Mouse (Mus musculus) hindbrain, embryonic 14.5 days (tissue): ENCODE results near the gene Mapk1. TPM values are rescaled to one million over a fixed set of nuclear protein-coding genes. Genes with fewer than 3 reads are reported as not detected.
A peak's percentile ranks its signal among the peaks of the same experiment; 100 is the strongest.

Experiments
- ATAC-seq: fragments of 200-750 bp; cut with Nextera tagmentation; 2 replicates; pipeline ENCODE4 v1.8.0; 2017; ENCODE audit warnings: moderate number of reproducible peaks, mild to moderate bottlenecking, moderate TSS enrichment, moderate library complexity; ENCODE audit not compliant: low FRiP score
- DNase-seq: peaks from one replicate; pipeline ENCODE4 v3.0.0-alpha.2; 2015; ENCODE audit warnings: low spot score
- H3K27ac ChIP-seq: fragments of 300-500 bp; sonication (generic); 2 replicates; pipeline ENCODE4 v1.5.1; 2014; ENCODE audit warnings: mild to moderate bottlenecking, moderate library complexity
- H3K27me3 ChIP-seq: fragments of 300-500 bp; sonication (generic); 2 replicates; pipeline ENCODE4 v1.6.1; 2014; ENCODE audit warnings: mild to moderate bottlenecking, low read length, mixed read lengths; ENCODE audit not compliant: control insufficient read depth, insufficient read depth
- H3K36me3 ChIP-seq: fragments of 300-500 bp; sonication (generic); replicated peaks from 2 replicates; pipeline ENCODE4 v1.6.1; 2014; ENCODE audit not compliant: control insufficient read depth, insufficient read depth
- H3K4me1 ChIP-seq: fragments of 300-500 bp; sonication (generic); replicated peaks from 2 replicates; pipeline ENCODE4 v1.6.1; 2014; ENCODE audit warnings: antibody characterized with exemption, low read length, mixed read lengths; ENCODE audit not compliant: control insufficient read depth, insufficient read depth
- H3K4me2 ChIP-seq: fragments of 300-500 bp; sonication (generic); replicated peaks from 2 replicates; pipeline ENCODE4 v1.6.1; 2014; ENCODE audit warnings: mild to moderate bottlenecking, moderate library complexity
- H3K4me3 ChIP-seq: fragments of 300-500 bp; sonication (generic); replicated peaks from 2 replicates; pipeline ENCODE4 v1.5.1; 2014; ENCODE audit warnings: mild to moderate bottlenecking, low read length
- H3K9ac ChIP-seq: fragments of 300-500 bp; sonication (generic); 2 replicates; pipeline ENCODE4 v1.6.1; 2014
- H3K9me3 ChIP-seq: fragments of 300-500 bp; sonication (generic); 2 replicates; pipeline ENCODE4 v1.6.1; 2016; ENCODE audit warnings: low read length; ENCODE audit not compliant: control insufficient read depth
- WGBS: fragments of 180-500 bp; shearing (Covaris S2); extraction: QIAGEN DNeasy Blood & Tissue Kit; methylation state at CpG from one replicate; pipeline ENCODE4 v1.1.7; 2014; 5-methylcytosine and 5-hydroxymethylcytosine counted together
- polyA plus RNA-seq: library from polyadenylated mRNA; unstranded; fragments of >200 nt; fragmentation: Nextera tagmentation; extraction: Ambion mirVana; gene quantifications from 2 replicates; pipeline ENCODE4 v1.2.1, GENCODE M21; 2014

Gene Mapk1
- 223 and 236 TPM in 2 replicates for polyA plus RNA-seq

GRCm38 (mm10) chr16:16983131-16983533 is at the start of gene Mapk1:
Gene Mapk1 (plus strand): TSS chr16:16983382.
- H3K9me3 ChIP-seq: no peaks in the 10 kb centered on the region
- peaks cover 19% of the 10 kb centered on the region for H3K4me1 ChIP-seq
- H3K27ac ChIP-seq: peak within 1 kb of the TSS; percentile 95
- peak within 1 kb of the TSS; percentile 89 for H3K4me2 ChIP-seq
- ATAC-seq: peak; percentile 98
- WGBS: 1% methylated on average over 35 of the region's 35 CpGs
- no peaks in the 10 kb centered on the region for H3K36me3 ChIP-seq
- peak within 1 kb of the TSS; percentile 99 for H3K4me3 ChIP-seq
- DNase-seq: peak; percentile 96
- peak within 1 kb of the TSS; percentile 92 for H3K9ac ChIP-seq
- H3K27me3 ChIP-seq: no peaks in the 10 kb centered on the region

DNA sequence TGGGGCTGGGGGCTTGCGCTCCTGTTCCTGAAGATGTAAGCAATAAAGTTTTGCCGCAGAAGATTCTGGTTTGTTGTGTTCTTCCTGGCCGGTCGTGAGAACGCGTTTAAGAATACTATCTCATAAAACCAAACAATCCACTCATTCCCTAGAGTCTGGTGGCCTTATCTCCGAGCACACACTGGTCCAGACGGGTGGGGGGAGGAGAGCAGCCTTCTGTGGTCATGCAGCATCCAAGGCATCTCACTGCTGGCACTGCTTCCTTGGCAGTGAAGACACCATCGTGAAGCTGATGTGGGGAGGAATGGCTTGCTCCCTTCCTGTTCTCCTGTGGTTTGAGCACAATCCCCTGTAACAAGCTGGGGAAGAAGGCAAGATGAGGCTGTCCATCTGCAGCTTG is 43.6 kb upstream of the Mapk1 start:
- no peak for DNase-seq
- Histone ChIP-seq H3K27me3 (no peaks in the 10 kb centered on the region), H3K9ac (no peak overlapping the region), H3K4me1 (no peaks in the 10 kb centered on the region), H3K36me3 (no peaks in the 10 kb centered on the region), H3K9me3 (no peaks in the 10 kb centered on the region), H3K27ac (no peak overlapping the region), H3K4me3 (no peak overlapping the region), H3K4me2 (no peak overlapping the region)
- no peak for ATAC-seq
- 96% methylated on average over 9 of the region's 9 CpGs for WGBS

GRCm38 (mm10) chr16:16941078-16941477 is 42.1 kb upstream of the Mapk1 start:
- Histone ChIP-seq H3K36me3 (no peaks in the 10 kb centered on the region), H3K9ac (no peak overlapping the region), H3K4me3 (no peak overlapping the region), H3K4me2 (no peak overlapping the region), H3K27ac (no peak overlapping the region), H3K27me3 (no peaks in the 10 kb centered on the region), H3K9me3 (no peaks in the 10 kb centered on the region), H3K4me1 (no peaks in the 10 kb centered on the region)
- 95% methylated on average over 2 of the region's 2 CpGs for WGBS
- DNase-seq (no peak), ATAC-seq (no peak; the same call in 1 of the 2 replicates)

DNA sequence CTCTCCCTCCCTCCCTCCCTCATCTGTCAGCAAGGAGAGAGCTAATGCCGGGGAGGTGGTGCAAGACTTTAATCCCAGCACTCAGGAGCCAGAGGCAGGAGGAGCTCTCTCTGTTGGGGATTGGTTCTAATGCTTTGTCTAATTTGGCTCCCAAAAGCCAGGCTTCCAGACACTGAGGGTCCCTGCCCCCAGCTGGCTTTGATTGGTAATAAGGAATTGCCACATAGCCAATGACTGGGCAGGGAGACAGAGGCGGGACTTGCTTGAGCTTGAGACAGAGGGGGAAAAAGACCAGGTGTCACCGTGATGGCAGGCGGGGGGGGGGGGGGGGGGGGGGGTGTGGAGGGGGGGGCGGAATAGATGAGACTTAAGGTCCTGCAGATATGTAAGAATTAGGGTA is 24.6 kb upstream of the Mapk1 start:
- no peak for DNase-seq
- Histone ChIP-seq H3K4me3 (no peak overlapping the region), H3K27me3 (no peaks in the 10 kb centered on the region), H3K9me3 (no peaks in the 10 kb centered on the region), H3K9ac (no peak overlapping the region), H3K4me1 (no peaks in the 10 kb centered on the region), H3K36me3 (no peaks in the 10 kb centered on the region), H3K27ac (no peak overlapping the region), H3K4me2 (no peak overlapping the region)
- no peak for ATAC-seq
- WGBS: 39% methylated on average over 2 of the region's 5 CpGs

GRCm38 (mm10) chr16:16959907-16960306 is 23.3 kb upstream of the Mapk1 start:
- 86% methylated on average over 6 of the region's 6 CpGs for WGBS
- Histone ChIP-seq H3K9me3 (no peaks in the 10 kb centered on the region), H3K27ac (no peak overlapping the region), H3K4me2 (no peak overlapping the region), H3K36me3 (no peaks in the 10 kb centered on the region), H3K27me3 (no peaks in the 10 kb centered on the region), H3K4me3 (no peak overlapping the region), H3K9ac (no peak overlapping the region), H3K4me1 (no peaks in the 10 kb centered on the region)
- DNase-seq: no peak
- no peak for ATAC-seq

DNA sequence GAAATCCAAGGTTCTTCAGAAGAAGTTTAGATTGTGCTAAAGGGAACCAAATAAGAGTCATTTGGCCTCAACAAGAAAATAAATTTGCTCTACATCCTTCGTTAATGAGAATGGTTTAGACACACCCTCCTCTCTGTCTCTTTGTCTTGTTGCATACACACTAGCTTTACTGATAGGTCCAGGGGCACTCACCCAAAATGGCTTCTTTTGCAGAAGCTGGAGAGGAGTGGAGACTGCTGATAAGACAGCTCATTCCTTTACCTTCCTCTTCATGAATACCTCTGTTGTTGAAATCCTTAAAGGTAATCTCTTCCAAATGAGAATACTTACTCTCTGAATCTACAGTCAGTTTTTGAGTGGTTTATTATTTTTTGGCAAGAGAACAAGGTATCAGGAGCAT is 18.0 kb upstream of the Mapk1 start:
- H3K27ac ChIP-seq: no peak overlapping the region
- no peak for DNase-seq
- ATAC-seq: no peak
- 60% methylated on average over 1 of the region's 1 CpGs for WGBS
- no peaks in the 10 kb centered on the region for H3K9me3 ChIP-seq
- no peaks in the 10 kb centered on the region for H3K27me3 ChIP-seq
- no peaks in the 10 kb centered on the region for H3K4me1 ChIP-seq
- no peak overlapping the region for H3K4me3 ChIP-seq
- no peak overlapping the region for H3K9ac ChIP-seq
- H3K4me2 ChIP-seq: no peak overlapping the region
- no peaks in the 10 kb centered on the region for H3K36me3 ChIP-seq

GRCm38 (mm10) chr16:16966290-16966689 is 16.9 kb upstream of the Mapk1 start:
- no peak overlapping the region for H3K9ac ChIP-seq
- ATAC-seq (no peak), DNase-seq (no peak)

DNA sequence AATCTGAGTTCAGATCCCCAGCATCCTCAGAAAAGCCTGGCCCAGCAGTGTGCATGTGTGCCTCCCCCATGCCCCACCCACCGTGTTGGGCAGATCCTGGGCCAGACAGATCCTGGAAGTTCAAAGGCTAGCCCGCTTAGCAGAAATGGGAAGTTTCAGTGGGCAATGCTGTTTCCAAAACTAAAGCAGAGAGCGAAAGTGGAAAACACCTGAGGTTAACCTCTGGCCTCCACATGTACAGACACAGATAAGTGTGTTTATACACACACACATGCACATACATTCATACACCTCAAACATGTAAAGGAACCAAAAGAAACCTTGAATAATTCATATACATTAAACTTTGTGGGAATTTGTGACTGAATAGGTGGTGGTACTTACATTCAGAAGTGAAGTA is 5.1 kb upstream of the Mapk1 start:
- ATAC-seq (no peak), DNase-seq (no peak)
- no peaks in the 10 kb centered on the region for H3K36me3 ChIP-seq
- no peak overlapping the region for H3K4me3 ChIP-seq
- no peak overlapping the region for H3K4me2 ChIP-seq
- no peaks in the 10 kb centered on the region for H3K27me3 ChIP-seq
- peaks cover 10% of the 10 kb centered on the region; the same call in 1 of the 2 replicates for H3K9me3 ChIP-seq
- no peaks in the 10 kb centered on the region for H3K4me1 ChIP-seq
- H3K9ac ChIP-seq: no peak overlapping the region
- WGBS: 88% methylated on average over 3 of the region's 3 CpGs
- H3K27ac ChIP-seq: no peak overlapping the region

More at GRCm38 (mm10) chr16:16966290-16966689, 16.9 kb upstream of the Mapk1 start:
- H3K9me3 ChIP-seq: no peaks in the 10 kb centered on the region
- no peaks in the 10 kb centered on the region for H3K4me1 ChIP-seq
- no peaks in the 10 kb centered on the region for H3K27me3 ChIP-seq
- no peaks in the 10 kb centered on the region for H3K36me3 ChIP-seq
- H3K4me2 ChIP-seq: no peak overlapping the region
- H3K27ac ChIP-seq: no peak overlapping the region
- no peak overlapping the region for H3K4me3 ChIP-seq

GRCm38 (mm10) chr16:16978765-16979164 is 4.4 kb upstream of the Mapk1 start:
- Histone ChIP-seq H3K27me3 (no peaks in the 10 kb centered on the region), H3K4me2 (no peak overlapping the region), H3K36me3 (no peaks in the 10 kb centered on the region), H3K9ac (no peak overlapping the region), H3K9me3 (peaks cover 10% of the 10 kb centered on the region; the same call in 1 of the 2 replicates), H3K4me1 (no peaks in the 10 kb centered on the region), H3K4me3 (no peak overlapping the region), H3K27ac (no peak overlapping the region)
- no peak for DNase-seq
- ATAC-seq: no peak
- WGBS: 91% methylated on average over 2 of the region's 2 CpGs

GRCm38 (mm10) chr16:16982636-16983035 is 546 bp upstream of the Mapk1 start:
- peak; percentile 47 for ATAC-seq

More at GRCm38 (mm10) chr16:16982636-16983035, 546 bp upstream of the Mapk1 start:
- H3K4me3 ChIP-seq: peak overlapping the region; percentile 99
- peaks cover 19% of the 10 kb centered on the region for H3K4me1 ChIP-seq
- peak overlapping the region; percentile 95 for H3K27ac ChIP-seq
- WGBS: 45% methylated on average over 2 of the region's 2 CpGs
- no peaks in the 10 kb centered on the region for H3K9me3 ChIP-seq
- H3K27me3 ChIP-seq: no peaks in the 10 kb centered on the region
- DNase-seq: no peak
- H3K36me3 ChIP-seq: no peaks in the 10 kb centered on the region
- peak overlapping the region; percentile 92 for H3K9ac ChIP-seq
- peak overlapping the region; percentile 89 for H3K4me2 ChIP-seq
